Mouse (Mus musculus) kidney, embryonic 15.5 days (tissue): Measurements from ENCODE around the gene Cpt1b. TPM values are rescaled to one million over a fixed set of nuclear protein-coding genes. Genes with fewer than 3 reads are reported as not detected.
"Not testable (repeated sequence)": the region's sequence is repeated elsewhere in the genome, so short reads cannot be mapped to it uniquely, and the experiment has no call there.

Experiments
- ATAC-seq: fragments of 200-750 bp; cut with Nextera tagmentation; replicated peaks from 2 replicates; pipeline ENCODE4 v1.8.0; 2017; ENCODE audit warnings: moderate TSS enrichment; ENCODE audit not compliant: low FRiP score
- H3K27ac ChIP-seq: fragments of 300-500 bp; sonication (generic); 2 replicates; pipeline ENCODE4 v1.5.1; 2015; ENCODE audit warnings: mild to moderate bottlenecking, inconsistent platforms
- H3K27me3 ChIP-seq: fragments of 300-500 bp; sonication (generic); 2 replicates; pipeline ENCODE4 v1.6.1; 2015; ENCODE audit warnings: inconsistent platforms
- H3K36me3 ChIP-seq: fragments of 300-500 bp; sonication (generic); 2 replicates; pipeline ENCODE4 v1.6.1; 2015; ENCODE audit warnings: inconsistent platforms
- H3K4me1 ChIP-seq: fragments of 300-500 bp; sonication (generic); 2 replicates; pipeline ENCODE4 v1.6.1; 2015; ENCODE audit warnings: inconsistent platforms
- H3K4me2 ChIP-seq: fragments of 300-500 bp; sonication (generic); 2 replicates; pipeline ENCODE4 v1.6.1; 2015; ENCODE audit warnings: moderate library complexity, mild to moderate bottlenecking, inconsistent platforms
- H3K4me3 ChIP-seq: fragments of 300-500 bp; sonication (generic); replicated peaks from 2 replicates; pipeline ENCODE4 v1.5.1; 2015; ENCODE audit warnings: mild to moderate bottlenecking, inconsistent platforms
- H3K9ac ChIP-seq: fragments of 300-500 bp; sonication (generic); 2 replicates; pipeline ENCODE4 v1.6.1; 2015; ENCODE audit warnings: mild to moderate bottlenecking, inconsistent platforms
- H3K9me3 ChIP-seq: fragments of 300-500 bp; sonication (generic); replicated peaks from 2 replicates; pipeline ENCODE4 v1.6.1; 2016; ENCODE audit warnings: inconsistent platforms
- WGBS: fragments of 180-500 bp; shearing (Covaris S2); methylation state at CpG from one replicate; pipeline ENCODE4 v1.1.7; 2015; ENCODE audit warnings: mixed read lengths; 5-methylcytosine and 5-hydroxymethylcytosine counted together
- polyA plus RNA-seq: library from polyadenylated mRNA; unstranded; fragments of >200 nt; fragmentation: Nextera tagmentation; extraction: Ambion mirVana; gene quantifications from 2 replicates; pipeline ENCODE4 v1.2.1, GENCODE M21; 2015

Gene Cpt1b
- polyA plus RNA-seq, 1 experiment from 2014 or later, result 3.9 TPM

DNA sequence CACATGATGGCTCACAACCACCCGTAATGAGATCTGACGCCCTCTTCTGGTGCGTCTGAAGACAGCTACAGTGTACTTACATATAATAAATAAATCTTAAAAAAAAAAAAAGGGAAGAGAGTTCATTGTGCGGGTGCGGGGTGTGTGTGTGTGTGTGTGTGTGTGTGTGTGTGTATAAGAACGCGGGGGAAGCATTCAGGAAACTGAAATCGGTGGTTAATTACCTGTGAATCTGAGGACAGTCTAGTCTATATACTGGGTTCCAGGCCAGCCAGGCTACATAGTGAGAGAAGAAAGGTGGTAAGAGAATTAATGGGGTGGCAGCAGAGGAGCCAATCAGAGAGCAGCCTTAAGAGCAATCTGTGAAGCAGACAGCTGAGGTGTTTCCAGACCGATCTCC is 5.1 kb upstream of the Cpt1b start:
- not testable (repeated sequence) for H3K27ac ChIP-seq, H3K9ac ChIP-seq, H3K9me3 ChIP-seq, H3K27me3 ChIP-seq, ATAC-seq, H3K4me3 ChIP-seq, H3K4me2 ChIP-seq
- peaks cover 25% of the 10 kb centered on the region for H3K36me3 ChIP-seq
- H3K4me1 ChIP-seq, result peaks cover 23% of the 10 kb centered on the region
- 83% methylated on average over 9 of the region's 9 CpGs for WGBS

DNA sequence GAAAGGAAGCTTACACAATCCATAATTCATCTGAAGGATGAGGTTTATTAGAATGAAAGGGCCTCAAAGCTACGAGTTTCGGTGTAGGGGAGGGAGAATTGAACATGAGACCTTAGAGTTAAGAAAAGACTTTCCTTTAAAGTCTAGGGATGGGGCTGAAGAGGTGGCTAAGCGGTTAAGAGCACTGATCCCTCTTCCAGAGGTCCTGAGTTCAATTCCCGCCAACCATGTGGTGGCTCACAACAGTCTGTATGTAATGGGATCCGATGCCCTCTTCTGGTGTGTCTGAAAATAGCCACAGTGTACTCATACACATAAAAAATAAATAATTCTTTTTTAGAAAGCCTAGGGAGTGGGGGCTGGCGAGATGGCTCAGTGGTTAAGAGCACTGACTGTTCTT is 4.7 kb upstream of the Cpt1b start:
- no peaks in the 10 kb centered on the region for H3K27me3 ChIP-seq
- H3K4me1 ChIP-seq, result peaks cover 27% of the 10 kb centered on the region
- peak overlapping the region; percentile 81 for H3K9ac ChIP-seq
- H3K9me3 ChIP-seq, result no peaks in the 10 kb centered on the region
- H3K4me3 ChIP-seq, result peak overlapping the region; percentile 92
- 44% methylated on average over 6 of the region's 6 CpGs for WGBS
- no peak for ATAC-seq
- H3K36me3 ChIP-seq, result peaks cover 27% of the 10 kb centered on the region
- peak overlapping the region; percentile 94 for H3K4me2 ChIP-seq
- peak overlapping the region; percentile 99 for H3K27ac ChIP-seq

DNA sequence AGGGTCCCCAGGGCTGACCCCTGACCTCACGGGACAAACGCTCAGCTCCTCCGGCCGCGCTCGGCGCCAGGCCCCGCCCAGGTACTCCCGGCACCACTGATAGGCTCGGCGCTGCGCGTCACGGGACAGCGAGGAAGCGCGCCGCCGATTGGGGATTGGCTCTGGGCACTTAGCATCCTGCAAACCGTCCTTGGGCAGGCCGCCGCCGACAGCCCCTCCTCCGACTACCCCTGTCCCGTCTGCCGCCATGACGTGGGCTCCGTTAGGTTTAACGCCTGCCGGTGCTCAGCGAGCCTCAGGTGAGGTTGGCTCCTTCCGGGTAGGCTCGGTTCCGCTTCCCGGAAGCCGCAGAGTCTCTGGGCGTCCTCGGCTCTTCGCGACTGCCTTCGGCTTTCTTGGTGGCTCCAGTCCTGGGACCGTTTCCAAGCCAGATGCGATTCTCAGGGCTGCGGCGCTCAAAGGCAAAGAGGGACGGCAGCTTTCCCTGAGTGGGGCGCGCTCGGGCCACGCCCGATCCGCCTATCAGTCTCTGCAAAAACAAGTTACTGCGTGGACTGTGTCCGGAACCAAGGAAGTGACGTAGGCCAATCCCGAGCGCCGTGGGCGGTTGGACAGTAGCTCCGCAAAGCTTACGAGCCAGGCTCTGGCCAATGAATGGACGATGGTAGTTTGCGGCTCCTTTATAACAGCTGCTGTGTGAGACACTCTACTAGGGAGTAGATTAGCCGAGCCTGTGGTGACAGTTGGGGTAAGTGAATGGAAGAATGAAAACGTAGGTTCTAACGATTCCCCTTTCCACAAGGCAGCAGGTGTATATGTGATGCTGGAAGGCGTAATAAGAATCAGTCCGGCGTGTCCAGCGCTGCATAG is 3.9 kb upstream of the Cpt1b start, which contains the start of the genes C730034F03Rik, Gm44502 and Chkb:
Gene C730034F03Rik, plus strand, starts transcription at position 238 of the 870 bp plus-strand sequence.
Gene Gm44502, minus strand, starts transcription at position 345 of the 870 bp plus-strand sequence.
Gene Chkb, minus strand, starts transcription at position 557 of the 870 bp plus-strand sequence.
- Histone ChIP-seq H3K9ac (peak within 1 kb of the TSS; percentile 81), H3K27ac (peak within 1 kb of the TSS; percentile 99), H3K4me3 (peak within 1 kb of the TSS; percentile 92), H3K9me3 (no peaks in the 10 kb centered on the region), H3K4me1 (peaks cover 27% of the 10 kb centered on the region), H3K36me3 (peaks cover 27% of the 10 kb centered on the region), H3K27me3 (no peaks in the 10 kb centered on the region), H3K4me2 (peak within 1 kb of the TSS; percentile 94)
- under 1% methylated on average over 70 of the region's 70 CpGs for WGBS
- ATAC-seq, result peak; percentile 95

DNA sequence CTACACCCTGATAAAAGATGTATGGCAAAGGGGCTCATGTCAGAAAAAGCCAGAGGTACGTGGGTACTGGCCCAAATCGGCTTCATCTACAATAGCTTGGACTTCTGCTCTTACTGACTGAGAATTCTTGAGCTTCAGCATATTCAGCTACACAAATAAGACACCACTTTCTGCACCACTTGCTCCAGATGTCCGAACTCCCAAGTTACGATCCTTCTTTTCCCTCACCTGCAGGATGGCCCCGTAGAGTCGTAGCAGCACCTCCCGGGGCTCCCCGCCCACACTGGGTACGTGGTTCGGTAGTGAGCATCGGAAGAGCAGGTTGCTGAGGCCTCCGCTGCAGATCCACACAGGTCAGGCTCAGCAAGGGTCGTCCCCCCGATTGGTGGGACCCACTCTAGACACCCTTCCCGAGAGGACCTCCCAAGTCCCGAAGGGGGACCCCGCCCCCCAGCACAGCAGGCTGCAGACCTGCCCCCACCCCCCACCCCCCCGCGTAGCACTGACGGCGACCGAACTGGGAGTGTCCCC is 3.2 kb upstream of the Cpt1b start:
- H3K4me3 ChIP-seq, result peak overlapping the region; percentile 92
- H3K4me2 ChIP-seq, result peak overlapping the region; percentile 94
- peaks cover 27% of the 10 kb centered on the region for H3K4me1 ChIP-seq
- peak overlapping the region; percentile 81 for H3K9ac ChIP-seq
- H3K27ac ChIP-seq, result peak overlapping the region; percentile 99
- WGBS, result 5% methylated on average over 22 of the region's 22 CpGs
- peak; percentile 57 for ATAC-seq
- peaks cover 27% of the 10 kb centered on the region for H3K36me3 ChIP-seq
- no peaks in the 10 kb centered on the region for H3K27me3 ChIP-seq
- H3K9me3 ChIP-seq, result no peaks in the 10 kb centered on the region

DNA sequence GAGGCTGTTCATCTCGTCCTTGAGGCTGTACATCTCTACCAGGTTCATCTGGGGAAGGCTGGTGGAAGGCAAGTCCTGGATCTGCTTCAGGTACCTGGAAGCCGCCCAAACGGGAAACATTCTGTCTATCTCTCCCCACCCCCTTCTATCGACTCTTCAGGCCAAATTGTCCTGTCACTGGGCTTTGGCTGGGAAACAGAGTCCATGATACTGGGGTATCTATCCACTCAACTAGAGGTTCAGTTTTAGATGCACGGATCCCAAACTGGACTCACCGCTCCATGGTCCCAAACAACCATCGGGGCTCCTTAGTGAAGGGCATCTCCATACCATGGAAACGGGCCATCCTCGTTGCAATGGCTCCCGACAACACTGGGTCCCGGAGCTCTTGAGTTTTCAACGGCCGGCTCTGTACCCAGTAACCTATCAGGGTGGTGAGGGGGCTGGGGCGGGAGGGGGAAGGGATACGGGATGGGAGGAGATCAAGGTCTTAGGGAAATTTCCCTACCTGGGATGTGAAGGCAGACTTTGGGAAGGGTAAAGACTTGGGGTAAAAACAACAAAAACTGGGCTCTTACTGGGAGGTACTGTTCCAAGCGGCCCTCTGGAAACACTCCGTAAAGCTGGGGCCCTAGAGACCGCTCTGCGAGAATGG is 2.6 kb upstream of the Cpt1b start:
- Histone ChIP-seq H3K4me1 (peaks cover 27% of the 10 kb centered on the region), H3K4me2 (peak overlapping the region; percentile 94), H3K9me3 (no peaks in the 10 kb centered on the region), H3K9ac (peak overlapping the region; percentile 81), H3K27me3 (no peaks in the 10 kb centered on the region), H3K36me3 (peaks cover 27% of the 10 kb centered on the region), H3K27ac (no peak overlapping the region), H3K4me3 (peak overlapping the region; percentile 92)
- ATAC-seq, result no peak
- WGBS, result 85% methylated on average over 19 of the region's 19 CpGs

DNA sequence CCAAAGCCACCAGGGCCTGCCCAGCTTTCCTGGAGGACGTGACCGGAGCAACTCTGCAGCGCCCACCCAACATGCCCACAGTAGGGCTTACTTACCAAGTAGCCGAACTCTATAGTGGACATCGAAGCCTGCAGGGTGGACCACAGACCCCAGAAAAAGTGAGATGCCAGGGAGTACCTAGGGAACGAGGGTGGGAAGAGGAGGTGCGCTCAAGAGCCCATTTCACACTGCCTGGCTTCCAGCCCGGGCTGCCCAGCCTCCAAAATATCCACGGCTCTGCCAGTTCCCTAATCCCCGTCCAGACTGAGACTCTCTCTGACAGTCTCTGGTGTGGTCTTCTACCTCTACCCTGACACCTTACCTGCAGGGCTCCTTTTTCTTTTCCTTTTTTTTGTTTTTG is 1.1 kb upstream of the Cpt1b start:
- Histone ChIP-seq H3K9me3 (no peaks in the 10 kb centered on the region), H3K27ac (no peak overlapping the region), H3K9ac (no peak overlapping the region), H3K4me3 (no peak overlapping the region), H3K36me3 (peaks cover 27% of the 10 kb centered on the region), H3K4me2 (no peak overlapping the region), H3K4me1 (peaks cover 27% of the 10 kb centered on the region), H3K27me3 (no peaks in the 10 kb centered on the region)
- ATAC-seq, result no peak
- 95% methylated on average over 10 of the region's 10 CpGs for WGBS

DNA sequence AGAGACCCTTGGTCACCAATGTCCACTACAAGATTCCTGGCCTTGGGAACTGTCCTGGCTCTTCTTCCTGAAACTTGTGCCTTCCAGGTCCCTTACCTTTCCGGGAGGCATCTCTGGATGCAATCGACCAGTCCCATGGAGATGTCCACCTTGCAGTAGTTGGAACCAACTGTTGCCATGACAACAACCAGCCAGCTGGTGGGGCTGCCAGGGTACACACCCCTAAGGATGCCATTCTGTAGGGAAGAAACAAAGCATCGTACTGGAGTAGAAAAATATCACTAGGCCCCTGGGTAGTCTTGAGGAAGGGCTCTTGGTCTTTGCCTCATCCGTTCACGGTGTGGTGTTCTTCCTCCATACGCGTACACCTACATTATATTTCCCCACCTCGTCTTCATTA is 1.0 kb downstream of the Cpt1b start:
- no peak overlapping the region for H3K4me2 ChIP-seq
- peaks cover 16% of the 10 kb centered on the region for H3K4me1 ChIP-seq
- no peak overlapping the region for H3K4me3 ChIP-seq
- ATAC-seq, result no peak
- H3K27me3 ChIP-seq, result no peaks in the 10 kb centered on the region
- no peaks in the 10 kb centered on the region for H3K9me3 ChIP-seq
- H3K9ac ChIP-seq, result no peak overlapping the region
- H3K36me3 ChIP-seq, result peaks cover 32% of the 10 kb centered on the region
- no peak overlapping the region for H3K27ac ChIP-seq
- 86% methylated on average over 8 of the region's 8 CpGs for WGBS

DNA sequence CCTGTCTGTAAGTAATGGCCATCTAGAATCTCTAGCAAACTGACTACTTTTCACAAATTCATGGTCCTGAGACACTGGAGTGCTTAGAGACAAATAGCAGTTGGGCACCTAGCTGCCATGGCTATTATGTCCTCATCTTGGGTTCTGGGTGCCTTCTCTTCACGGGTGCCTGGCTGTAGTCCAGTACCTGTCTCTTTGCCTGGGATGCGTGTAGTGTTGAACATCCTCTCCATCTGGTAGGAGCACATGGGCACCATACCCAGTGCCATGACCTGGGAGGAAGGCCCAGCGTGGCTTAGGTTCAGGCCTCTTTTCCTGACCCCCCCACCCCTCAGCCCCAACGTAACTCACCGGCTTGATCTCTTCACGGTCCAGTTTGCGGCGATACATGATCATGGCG is 3.7 kb downstream of the Cpt1b start:
- WGBS, result 87% methylated on average over 9 of the region's 9 CpGs

DNA sequence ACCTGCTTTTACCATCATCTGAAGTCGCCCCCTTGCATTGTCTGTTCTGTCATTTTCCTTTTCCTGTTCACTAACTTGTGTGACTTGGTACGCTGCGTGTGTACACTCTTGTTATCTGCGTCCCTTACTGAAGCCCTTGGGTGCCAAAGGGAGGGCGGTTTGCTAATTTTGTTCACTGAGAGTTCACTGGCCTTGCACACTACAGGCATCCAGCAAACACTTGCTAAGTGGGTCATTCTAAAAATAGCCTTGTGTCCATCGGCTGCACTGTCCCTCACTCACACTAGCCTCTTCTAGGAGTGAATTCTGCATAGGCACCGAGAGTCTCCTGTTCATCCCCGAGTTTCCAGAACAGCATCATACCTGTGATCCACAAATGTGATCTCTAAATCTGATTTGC is 10.4 kb downstream of the Cpt1b start:
- Histone ChIP-seq H3K4me2 (no peak overlapping the region), H3K4me1 (no peaks in the 10 kb centered on the region), H3K9me3 (no peaks in the 10 kb centered on the region), H3K27ac (no peak overlapping the region), H3K36me3 (peaks cover 21% of the 10 kb centered on the region), H3K9ac (no peak overlapping the region), H3K27me3 (no peaks in the 10 kb centered on the region), H3K4me3 (no peak overlapping the region)
- no peak for ATAC-seq
- WGBS, result 85% methylated on average over 8 of the region's 8 CpGs

More for the DNA sequence above, 3.7 kb downstream of the Cpt1b start:
- Histone ChIP-seq H3K4me1 (peaks cover 7% of the 10 kb centered on the region), H3K36me3 (peaks cover 34% of the 10 kb centered on the region), H3K9ac (no peak overlapping the region), H3K9me3 (no peaks in the 10 kb centered on the region), H3K4me3 (no peak overlapping the region), H3K27me3 (no peaks in the 10 kb centered on the region), H3K27ac (no peak overlapping the region), H3K4me2 (no peak overlapping the region)
- ATAC-seq, result no peak

DNA sequence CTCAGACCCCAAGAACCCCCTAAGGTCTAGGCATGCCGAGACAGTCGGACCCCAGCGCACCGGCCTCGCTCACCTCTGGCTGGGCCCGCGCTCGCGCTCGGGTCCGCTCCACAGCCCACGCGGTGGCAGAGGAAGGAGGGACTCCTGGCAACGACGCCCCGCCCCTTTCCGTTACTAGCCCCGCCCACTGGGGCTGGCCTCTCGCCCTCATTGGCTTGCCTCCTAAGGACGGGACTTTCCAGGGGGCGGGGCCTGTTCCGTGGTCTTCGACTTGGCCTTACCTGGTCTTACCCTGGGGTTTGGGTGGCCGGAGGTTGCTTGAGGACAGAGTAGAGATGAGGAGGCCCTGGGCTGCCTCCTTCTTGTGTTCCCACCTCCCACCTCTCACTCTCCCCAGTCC is 15.5 kb downstream of the Cpt1b start, which contains the start of gene Syce3:
Gene Syce3, minus strand, starts transcription at position 386 of the 400 bp plus-strand sequence.
- Histone ChIP-seq H3K9me3 (peaks cover 7% of the 10 kb centered on the region; the same call in 1 of the 2 replicates), H3K27ac (no peak within 1 kb of the TSS), H3K4me1 (no peaks in the 10 kb centered on the region), H3K9ac (no peak within 1 kb of the TSS), H3K27me3 (no peaks in the 10 kb centered on the region), H3K4me2 (no peak within 1 kb of the TSS), H3K36me3 (no peaks in the 10 kb centered on the region), H3K4me3 (no peak within 1 kb of the TSS)
- WGBS, result 87% methylated on average over 20 of the region's 24 CpGs
- ATAC-seq, result 0 out of 2 replicates have a peak, but pooled peaks have one; percentile 36

DNA sequence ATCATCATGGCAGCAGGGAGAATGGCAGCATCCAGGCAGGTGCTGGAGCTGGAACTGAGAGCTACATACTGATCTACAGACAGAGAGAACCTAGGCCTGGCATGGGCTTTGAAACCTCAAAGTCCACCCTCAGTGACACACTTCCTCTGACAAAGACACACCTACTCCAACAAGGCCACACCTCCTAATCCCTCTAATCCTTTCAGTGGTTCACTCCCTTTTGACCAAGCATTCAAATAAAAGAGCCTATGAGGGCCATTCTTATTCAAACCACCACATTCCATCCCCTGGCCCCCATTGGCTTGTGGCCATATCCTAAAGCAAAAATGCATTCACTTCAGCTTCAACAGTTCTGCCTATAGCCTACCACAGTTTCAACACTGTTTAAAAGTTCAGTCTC is 19.0 kb downstream of the Cpt1b start:
- no peak overlapping the region for H3K9ac ChIP-seq
- no peaks in the 10 kb centered on the region for H3K4me1 ChIP-seq
- H3K4me3 ChIP-seq, result no peak overlapping the region
- no peak for ATAC-seq
- H3K36me3 ChIP-seq, result no peaks in the 10 kb centered on the region
- H3K9me3 ChIP-seq, result peaks cover 7% of the 10 kb centered on the region; the same call in 1 of the 2 replicates
- H3K27me3 ChIP-seq, result no peaks in the 10 kb centered on the region
- no peak overlapping the region for H3K27ac ChIP-seq
- no peak overlapping the region for H3K4me2 ChIP-seq
